8 mouse cellular contexts compared by ENCODE assay signal in the genomic region with DNA sequence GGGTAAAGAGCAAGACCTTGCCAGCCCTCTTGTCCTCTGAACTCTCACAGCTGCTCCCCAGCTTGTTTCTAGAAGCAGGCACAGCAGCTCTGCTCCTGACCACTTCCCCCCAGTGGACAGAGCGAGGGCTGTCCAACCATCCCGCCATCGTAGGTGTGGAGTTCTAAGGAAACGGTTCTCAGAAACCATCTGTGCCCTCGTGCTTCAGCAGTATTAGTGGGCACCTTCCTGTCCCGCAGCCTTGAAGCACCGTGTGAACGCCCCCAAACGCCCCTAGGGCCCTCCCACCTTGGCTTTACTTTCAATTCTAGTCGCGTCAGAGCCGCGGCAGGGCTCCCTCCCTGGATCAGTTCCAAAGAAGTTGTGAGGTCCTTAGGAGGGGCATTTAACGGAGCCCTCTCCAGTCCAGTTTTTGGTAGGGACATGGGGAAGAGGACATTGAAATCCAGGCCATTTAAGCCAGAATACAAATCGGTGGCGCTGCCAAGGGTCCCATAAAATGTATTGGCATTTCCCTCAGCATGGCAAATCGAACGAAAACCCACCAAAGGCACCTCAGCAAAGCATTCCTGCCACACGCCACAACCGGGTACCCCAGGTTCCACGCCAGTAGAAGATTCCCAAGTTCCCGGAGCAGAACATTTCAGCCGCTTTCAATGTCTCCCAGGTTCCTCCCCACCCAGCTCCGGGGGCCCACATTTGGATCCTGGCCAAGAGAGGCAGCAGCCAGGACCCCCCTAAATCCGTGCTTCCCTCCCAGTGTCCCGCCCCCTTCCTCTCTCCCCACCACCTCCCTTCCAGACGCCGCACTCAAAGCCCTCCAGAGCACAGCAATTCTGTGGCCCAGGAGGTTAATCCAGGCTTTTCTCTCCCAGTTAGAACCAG. TPM values are rescaled to one million over a fixed set of nuclear protein-coding genes. Genes with fewer than 3 reads are reported as not detected.
DNase-seq lines count a peak whose midpoint lies in the region; ATAC-seq and TF ChIP-seq lines count a peak whose summit lies in the region.

No protein-coding gene starts in this region.

- peak; percentile 35; the same call in 1 of the 2 replicates for TF ChIP-seq CTCF in small intestine, adult 2 months (IDR thresholded peaks at IDR 0.05; ENCODE audit: extremely low read depth, insufficient read length, insufficient replicate concordance, low read depth, low read length)

- 0 out of 2 replicates have a peak overlapping the region, but pooled peaks have one; percentile 88 for H3K27ac ChIP-seq in embryonic facial prominence, embryonic 15.5 days (replicated peaks)
- peak overlapping the region; percentile 93 for H3K27ac ChIP-seq in heart, embryonic 16.5 days (ENCODE audit: low read length)
- peak overlapping the region; percentile 88 for H3K27ac ChIP-seq in small intestine, adult 2 months (ENCODE audit: insufficient read depth, low read depth, low read length)

- WGBS in embryonic facial prominence, embryonic 15.5 days = under 1% methylated on average over 28 of the region's 28 CpGs
- 0% methylated on average over 27 of the region's 28 CpGs for WGBS in heart, embryonic 16.5 days
- WGBS in small intestine, adult 2 months = under 1% methylated on average over 28 of the region's 28 CpGs

- ATAC-seq in embryonic facial prominence, embryonic 15.5 days (ENCODE audit: insufficient number of reproducible peaks, low FRiP score, low TSS enrichment, low read depth) = 0 out of 2 replicates have a peak, but pooled peaks have one; percentile 9
- ATAC-seq in heart, embryonic 16.5 days (replicated peaks; ENCODE audit: extremely low read depth, insufficient read depth, low FRiP score) = no peak
- ATAC-seq in erythroid progenitor cell, adult 5-6 weeks (replicated peaks; ENCODE audit: low FRiP score, poor library complexity, severe bottlenecking) = no peak

- peak overlapping the region; percentile 75 for H3K4me3 ChIP-seq in embryonic facial prominence, embryonic 15.5 days (replicated peaks)
- peak overlapping the region; percentile 84 for H3K4me3 ChIP-seq in heart, embryonic 16.5 days (ENCODE audit: low read length)
- H3K4me3 ChIP-seq in small intestine, adult 2 months (ENCODE audit: low read depth, low read length) = peak overlapping the region; percentile 98

- no peaks in the 10 kb centered on the region for H3K27me3 ChIP-seq in embryonic facial prominence, embryonic 15.5 days
- H3K27me3 ChIP-seq in heart, embryonic 16.5 days (ENCODE audit: control insufficient read depth, insufficient read depth, low read length) = no peaks in the 10 kb centered on the region
- no peaks in the 10 kb centered on the region for H3K27me3 ChIP-seq in small intestine, adult 2 months (ENCODE audit: control insufficient read depth, insufficient read depth, low read length)

- H3K4me1 ChIP-seq in embryonic facial prominence, embryonic 15.5 days = peaks cover 15% of the 10 kb centered on the region; the same call in 1 of the 2 replicates
- H3K4me1 ChIP-seq in heart, embryonic 16.5 days (ENCODE audit: control insufficient read depth, insufficient read depth, low read length) = peaks cover 37% of the 10 kb centered on the region
- H3K4me1 ChIP-seq in small intestine, adult 2 months (ENCODE audit: control insufficient read depth, insufficient read depth, insufficient read length, low read length) = peaks cover 3% of the 10 kb centered on the region; the same call in 1 of the 2 replicates

- H3K36me3 ChIP-seq in embryonic facial prominence, embryonic 15.5 days = no peaks in the 10 kb centered on the region
- no peaks in the 10 kb centered on the region for H3K36me3 ChIP-seq in heart, embryonic 16.5 days (ENCODE audit: control insufficient read depth, insufficient read depth)
- no peaks in the 10 kb centered on the region; the same call in 1 of the 2 replicates for H3K36me3 ChIP-seq in small intestine, adult 2 months (ENCODE audit: control insufficient read depth, insufficient read depth, low read length)

- no peak for TF ChIP-seq POLR2A in small intestine, adult 2 months (IDR thresholded peaks at IDR 0.05; ENCODE audit: low read depth, low read length)

- peak overlapping the region; percentile 86 for H3K4me2 ChIP-seq in embryonic facial prominence, embryonic 15.5 days (replicated peaks)
- H3K4me2 ChIP-seq in heart, embryonic 16.5 days (ENCODE audit: low read depth, low read length) = peak overlapping the region; percentile 98

- H3K9me3 ChIP-seq in embryonic facial prominence, embryonic 15.5 days (replicated peaks) = no peaks in the 10 kb centered on the region
- no peaks in the 10 kb centered on the region for H3K9me3 ChIP-seq in heart, embryonic 16.5 days (replicated peaks; ENCODE audit: control insufficient read depth, low read length)

- peak overlapping the region; percentile 63; the same call in 1 of the 2 replicates for H3K9ac ChIP-seq in embryonic facial prominence, embryonic 15.5 days
- peak overlapping the region; percentile 86 for H3K9ac ChIP-seq in heart, embryonic 16.5 days (ENCODE audit: low read length)

- DNase-seq in spleen, postnatal 10 days (ENCODE audit: low spot score in 2 of 2) = peak; percentile 5 to 16
- no peak for DNase-seq in spleen, postnatal 14 days (ENCODE audit: low spot score in 2 of 2)
- peak; percentile 70 for DNase-seq in kidney, postnatal 10 days
- DNase-seq in lung, postnatal 36 days = peak; percentile 57

RNA-seq across cellular contexts. Expression of gene Pcsk5, which starts 1.5 kb away (rescaled TPM):
- polyA plus RNA-seq in embryonic facial prominence, embryonic 15.5 days (2015; fragmentation: Nextera tagmentation; extraction: Ambion mirVana) = 20.4 and 24.0 TPM in 2 replicates
- 10.0 and 12.1 TPM in 2 replicates for polyA plus RNA-seq in heart, embryonic 16.5 days (2015; fragmentation: Nextera tagmentation; extraction: Ambion mirVana)
- 16.6 and 32.8 TPM in 2 replicates for polyA plus RNA-seq in small intestine, adult 2 months (2012; rRNA removed)
- total RNA-seq in erythroid progenitor cell, adult 5-6 weeks (2015; ENCODE audit: low replicate concordance) = not detected in 2 replicates
- 0.39 TPM in 1 of 2 replicates, not detected in the other for total RNA-seq in erythroid progenitor cell, adult 5-6 weeks (2017; ENCODE audit: low replicate concordance)

Comparison
In these comparisons a context has a peak if more than half of its experiments do, and no peak if none do; other contexts are left out.
1. DNase-seq: peak in spleen, postnatal 10 days (2 of 2), kidney, postnatal 10 days (single experiment) and lung, postnatal 36 days (single experiment); none in spleen, postnatal 14 days (0 of 2).
2. Peak in every context shown above with its lines, with median percentiles within 50 percentile points of each other: H3K27ac ChIP-seq and H3K4me3 ChIP-seq.